Mouse (Mus musculus): ENCODE data around the gene Zfp358. TPM values are rescaled to one million over a fixed set of nuclear protein-coding genes. Genes with fewer than 3 reads are reported as not detected.

Zfp358 gene
- total RNA-seq (2017) = 10.6 and 11.6 TPM in 2 replicates

GRCm38 (mm10) chr8:3492901-3493844 lies at the start of gene Zfp358:
Gene Zfp358, plus strand, starts transcription at chr8:3493138.
- peak; percentile 81 to 89 for ATAC-seq (replicated peaks in 1 of 2; ENCODE audit: insufficient read depth in 1 of 2, low FRiP score in 2 of 2, low TSS enrichment in 1 of 2, low read depth in 1 of 2, poor library complexity in 2 of 2, severe bottlenecking in 2 of 2)

- ATAC-seq (replicated peaks in 1 of 2; ENCODE audit: insufficient read depth in 1 of 2, low FRiP score in 2 of 2, low TSS enrichment in 1 of 2, low read depth in 1 of 2, poor library complexity in 2 of 2, severe bottlenecking in 2 of 2) = no peak
Measured at GRCm38 (mm10) chr8:3449226-3449625, 43.7 kb upstream of the Zfp358 start.

- ATAC-seq (replicated peaks in 1 of 2; ENCODE audit: insufficient read depth in 1 of 2, low FRiP score in 2 of 2, low TSS enrichment in 1 of 2, low read depth in 1 of 2, poor library complexity in 2 of 2, severe bottlenecking in 2 of 2) = peak in 1 of 2 experiments; percentile 63; a peak in 1 of 4 replicates
Measured at GRCm38 (mm10) chr8:3450670-3451069, 42.3 kb upstream of the Zfp358 start.

GRCm38 (mm10) chr8:3451992-3452391 lies 40.9 kb upstream of the Zfp358 start:
- ATAC-seq (replicated peaks in 1 of 2; ENCODE audit: insufficient read depth in 1 of 2, low FRiP score in 2 of 2, low TSS enrichment in 1 of 2, low read depth in 1 of 2, poor library complexity in 2 of 2, severe bottlenecking in 2 of 2) = no peak

- no peak for ATAC-seq (replicated peaks in 1 of 2; ENCODE audit: insufficient read depth in 1 of 2, low FRiP score in 2 of 2, low TSS enrichment in 1 of 2, low read depth in 1 of 2, poor library complexity in 2 of 2, severe bottlenecking in 2 of 2)
Measured at GRCm38 (mm10) chr8:3463248-3463647, 29.7 kb upstream of the Zfp358 start.

GRCm38 (mm10) chr8:3464309-3464708 lies 28.6 kb upstream of the Zfp358 start:
- ATAC-seq (replicated peaks in 1 of 2; ENCODE audit: insufficient read depth in 1 of 2, low FRiP score in 2 of 2, low TSS enrichment in 1 of 2, low read depth in 1 of 2, poor library complexity in 2 of 2, severe bottlenecking in 2 of 2) = peak in 1 of 2 experiments; percentile 38; a peak in 2 of 4 replicates

GRCm38 (mm10) chr8:3467006-3467885 lies 25.7 kb upstream of the Zfp358 start, which contains the start of gene Pex11g:
Gene Pex11g, minus strand, starts transcription at chr8:3467680.
- ATAC-seq (replicated peaks in 1 of 2; ENCODE audit: insufficient read depth in 1 of 2, low FRiP score in 2 of 2, low TSS enrichment in 1 of 2, low read depth in 1 of 2, poor library complexity in 2 of 2, severe bottlenecking in 2 of 2) = peak; percentile 93 to 94

- no peak for ATAC-seq (replicated peaks in 1 of 2; ENCODE audit: insufficient read depth in 1 of 2, low FRiP score in 2 of 2, low TSS enrichment in 1 of 2, low read depth in 1 of 2, poor library complexity in 2 of 2, severe bottlenecking in 2 of 2)
Measured at GRCm38 (mm10) chr8:3467886-3468545, 24.9 kb upstream of the Zfp358 start.

- no peak for ATAC-seq (replicated peaks in 1 of 2; ENCODE audit: insufficient read depth in 1 of 2, low FRiP score in 2 of 2, low TSS enrichment in 1 of 2, low read depth in 1 of 2, poor library complexity in 2 of 2, severe bottlenecking in 2 of 2)
Measured at GRCm38 (mm10) chr8:3468838-3469237, 24.1 kb upstream of the Zfp358 start.

GRCm38 (mm10) chr8:3470562-3470961 lies 22.4 kb upstream of the Zfp358 start, which contains the start of gene Tex45:
Gene Tex45, plus strand, starts transcription at chr8:3470862.
- no peak for ATAC-seq (replicated peaks in 1 of 2; ENCODE audit: insufficient read depth in 1 of 2, low FRiP score in 2 of 2, low TSS enrichment in 1 of 2, low read depth in 1 of 2, poor library complexity in 2 of 2, severe bottlenecking in 2 of 2)

- ATAC-seq (replicated peaks in 1 of 2; ENCODE audit: insufficient read depth in 1 of 2, low FRiP score in 2 of 2, low TSS enrichment in 1 of 2, low read depth in 1 of 2, poor library complexity in 2 of 2, severe bottlenecking in 2 of 2) = peak; percentile 37 to 42; a peak in 1 of 4 replicates
Measured at GRCm38 (mm10) chr8:3475715-3476429, 17.1 kb upstream of the Zfp358 start.

GRCm38 (mm10) chr8:3480221-3480785 lies 12.6 kb upstream of the Zfp358 start:
- ATAC-seq (replicated peaks in 1 of 2; ENCODE audit: insufficient read depth in 1 of 2, low FRiP score in 2 of 2, low TSS enrichment in 1 of 2, low read depth in 1 of 2, poor library complexity in 2 of 2, severe bottlenecking in 2 of 2) = no peak

GRCm38 (mm10) chr8:3481605-3482004 lies 11.3 kb upstream of the Zfp358 start:
- peak in 1 of 2 experiments; percentile 37; a peak in 1 of 4 replicates for ATAC-seq (replicated peaks in 1 of 2; ENCODE audit: insufficient read depth in 1 of 2, low FRiP score in 2 of 2, low TSS enrichment in 1 of 2, low read depth in 1 of 2, poor library complexity in 2 of 2, severe bottlenecking in 2 of 2)

- no peak for ATAC-seq (replicated peaks in 1 of 2; ENCODE audit: insufficient read depth in 1 of 2, low FRiP score in 2 of 2, low TSS enrichment in 1 of 2, low read depth in 1 of 2, poor library complexity in 2 of 2, severe bottlenecking in 2 of 2)
Measured at GRCm38 (mm10) chr8:3482240-3482740, 10.6 kb upstream of the Zfp358 start.

- peak in 1 of 2 experiments; percentile 54; a peak in 3 of 4 replicates for ATAC-seq (replicated peaks in 1 of 2; ENCODE audit: insufficient read depth in 1 of 2, low FRiP score in 2 of 2, low TSS enrichment in 1 of 2, low read depth in 1 of 2, poor library complexity in 2 of 2, severe bottlenecking in 2 of 2)
Measured at GRCm38 (mm10) chr8:3483546-3483945, 9.4 kb upstream of the Zfp358 start.

- ATAC-seq (replicated peaks in 1 of 2; ENCODE audit: insufficient read depth in 1 of 2, low FRiP score in 2 of 2, low TSS enrichment in 1 of 2, low read depth in 1 of 2, poor library complexity in 2 of 2, severe bottlenecking in 2 of 2) = no peak
Measured at GRCm38 (mm10) chr8:3485192-3485591, 7.7 kb upstream of the Zfp358 start.

Measured in hematopoietic stem cell, adult 5-6 weeks (primary cell).